Mouse (Mus musculus) heart, postnatal 36 days (tissue): ENCODE measurements around the gene Disp3. TPM values are rescaled to one million over a fixed set of nuclear protein-coding genes. Genes with fewer than 3 reads are reported as not detected.

Source experiments
- DNase-seq, 2 experiments: peaks; one replicate each; pipeline ENCODE4 v3.0.0; 2021 to 2022
- intact Hi-C: fragments of 180-260 bp; cut with DNase I; formaldehyde crosslinking; loops from one replicate; pipeline ENCODE4 v1.15.1; 2025
- total RNA-seq, 2 experiments: library from RNA; stranded (reverse); gene quantifications; 2 replicates each; pipeline ENCODE4 v1.2.3; 2021

Gene Disp3
- total RNA-seq, 2 experiments from 2014 or later = not detected

DNA sequence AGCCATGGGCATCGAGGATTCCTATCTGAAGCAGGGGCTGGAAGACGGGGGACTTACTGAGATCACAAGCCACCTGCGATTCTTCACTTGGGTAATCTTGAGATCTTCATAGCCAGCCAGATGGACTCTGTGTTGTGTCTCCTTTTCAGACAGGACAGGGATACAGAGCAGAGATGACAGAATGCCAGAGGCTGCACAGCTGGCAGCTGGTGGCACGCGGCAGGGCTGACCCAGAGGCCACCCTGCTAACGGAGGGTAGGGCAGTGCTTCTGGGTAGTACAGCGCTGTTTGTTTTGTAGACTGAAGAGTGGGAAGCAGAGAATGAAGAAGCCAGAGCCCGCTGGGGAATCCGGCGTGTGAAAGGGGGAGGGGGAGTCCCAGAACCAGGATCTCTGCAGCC is 64.8 kb downstream of the Disp3 start:
- intact Hi-C loops = no loop called here
- no peak for DNase-seq

DNA sequence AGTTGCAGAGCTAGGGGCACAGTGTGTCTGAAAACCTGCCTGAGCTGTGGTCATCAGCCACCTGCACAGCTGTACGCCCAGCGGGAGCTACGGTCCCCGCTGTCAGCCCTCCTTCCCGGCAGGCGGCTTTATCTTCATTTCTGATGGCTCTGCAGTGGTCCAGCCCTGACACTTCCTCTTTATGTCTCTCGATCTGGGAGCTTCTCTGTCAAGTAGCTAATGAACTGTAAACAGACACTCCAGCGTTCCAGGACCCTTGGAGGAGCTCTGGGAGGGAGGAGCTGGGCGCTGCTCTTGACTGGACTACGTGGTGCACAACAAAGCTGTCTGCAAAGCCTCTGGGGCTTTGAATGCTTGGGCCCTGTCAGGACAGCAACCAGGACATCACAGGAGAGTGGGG is 67.1 kb downstream of the Disp3 start:
- intact Hi-C loops = no loop called here

DNA sequence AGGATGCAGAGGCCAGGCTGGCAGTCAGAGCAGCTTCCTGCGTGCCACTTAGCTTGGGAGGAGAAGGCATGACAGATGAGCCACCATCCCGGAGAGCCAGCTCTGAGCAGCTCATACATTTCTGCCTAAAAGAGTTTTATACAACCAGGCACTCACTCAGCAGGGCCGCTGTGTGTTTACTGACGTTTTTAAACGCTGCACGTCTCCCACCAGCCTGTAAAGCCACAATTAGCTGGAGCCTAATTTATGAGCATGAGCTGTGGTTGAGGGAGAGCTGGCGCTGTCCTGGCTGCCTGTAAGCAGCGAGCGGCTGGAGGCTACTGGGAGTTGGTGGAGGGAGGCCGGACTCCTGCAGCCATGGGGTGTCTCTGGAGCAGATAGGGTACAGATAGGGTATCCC is 69.5 kb downstream of the Disp3 start:
- no peak for DNase-seq
- intact Hi-C loops = no loop called here

More for the DNA sequence above, 67.1 kb downstream of the Disp3 start:
- no peak for DNase-seq

DNA sequence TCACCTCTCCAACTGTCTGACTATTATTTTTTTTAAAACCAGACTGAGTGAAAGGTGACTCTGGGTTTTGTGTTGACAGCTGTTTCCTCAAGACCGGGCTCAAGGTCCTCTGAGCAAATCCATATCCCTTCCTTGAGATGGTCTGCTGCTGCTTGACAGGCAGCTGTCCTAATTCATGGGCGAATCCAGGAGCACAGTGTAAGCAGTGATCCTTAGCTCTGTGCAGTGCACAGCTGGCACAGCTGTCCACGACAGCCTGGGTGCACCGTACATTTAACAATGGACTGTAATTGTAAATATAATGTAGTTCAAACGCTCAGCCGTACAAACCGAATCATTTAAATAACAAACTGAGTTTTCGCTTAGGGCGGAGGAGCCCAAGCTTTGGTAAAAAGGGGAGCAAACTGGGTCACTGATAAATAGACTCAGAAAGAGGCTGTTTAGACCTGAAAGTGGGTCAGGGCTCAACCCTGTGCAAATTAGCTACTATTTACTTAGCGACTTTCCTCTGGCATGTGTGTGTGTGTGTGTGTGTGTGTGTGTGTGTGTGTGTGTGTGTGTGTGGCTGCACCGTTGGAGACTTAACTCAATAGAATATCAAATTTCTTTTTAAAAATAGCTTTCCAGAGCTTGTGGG is 72.4 kb downstream of the Disp3 start:
- intact Hi-C loops = no loop called here
- no peak for DNase-seq

DNA sequence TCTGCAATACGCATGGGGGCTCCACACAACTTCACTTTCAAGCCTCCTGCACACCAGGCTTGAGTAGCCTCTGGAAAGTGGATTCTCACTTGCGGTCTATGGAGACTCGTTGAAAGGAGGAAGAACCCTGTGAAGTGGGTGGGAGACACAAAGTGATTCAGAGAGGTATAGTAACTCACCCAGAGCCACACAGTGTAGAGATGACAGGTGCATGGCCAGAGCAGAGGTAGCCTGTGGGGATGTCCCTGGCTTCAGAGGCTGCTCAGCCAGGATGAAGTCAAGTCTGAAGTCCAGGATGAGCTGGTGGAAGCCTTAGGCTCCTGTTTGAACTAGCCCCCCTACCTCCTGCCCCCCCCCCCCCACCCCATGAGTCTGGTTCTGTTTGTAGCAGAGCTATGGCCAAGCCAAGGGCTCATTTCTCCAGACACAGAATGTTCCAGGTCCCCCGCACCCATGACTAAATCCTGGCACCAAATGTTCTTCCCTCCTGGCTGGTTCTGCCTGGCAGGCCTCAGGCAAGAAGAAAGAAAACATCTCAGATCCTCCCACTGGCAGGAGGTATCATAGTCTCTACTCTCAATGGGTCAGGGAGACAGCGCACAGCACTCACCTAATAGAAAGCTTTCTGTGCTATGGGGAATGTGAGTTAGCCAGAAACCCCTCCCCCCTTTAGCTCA is 73.2 kb downstream of the Disp3 start:
- no peak for DNase-seq
- intact Hi-C loops = no loop called here

DNA sequence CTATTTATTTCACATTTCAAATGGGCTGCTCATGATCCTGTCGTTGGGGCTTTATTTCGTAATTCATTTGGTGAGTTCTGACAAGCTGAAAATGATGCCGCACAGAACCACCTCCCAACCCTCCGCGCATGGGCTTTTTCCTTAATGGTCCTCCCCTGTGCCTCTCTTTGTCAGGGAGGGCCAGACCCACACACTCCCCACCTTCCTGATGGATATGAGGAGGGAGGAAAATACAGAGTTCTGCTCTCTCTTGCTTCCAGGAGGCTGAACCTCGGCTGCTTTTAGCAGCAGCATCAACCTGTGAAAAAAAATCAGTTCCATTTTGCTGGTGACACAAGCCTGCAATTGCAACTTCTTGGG is 82.9 kb downstream of the Disp3 start:
- intact Hi-C loops = no loop called here
- no peak for DNase-seq

DNA sequence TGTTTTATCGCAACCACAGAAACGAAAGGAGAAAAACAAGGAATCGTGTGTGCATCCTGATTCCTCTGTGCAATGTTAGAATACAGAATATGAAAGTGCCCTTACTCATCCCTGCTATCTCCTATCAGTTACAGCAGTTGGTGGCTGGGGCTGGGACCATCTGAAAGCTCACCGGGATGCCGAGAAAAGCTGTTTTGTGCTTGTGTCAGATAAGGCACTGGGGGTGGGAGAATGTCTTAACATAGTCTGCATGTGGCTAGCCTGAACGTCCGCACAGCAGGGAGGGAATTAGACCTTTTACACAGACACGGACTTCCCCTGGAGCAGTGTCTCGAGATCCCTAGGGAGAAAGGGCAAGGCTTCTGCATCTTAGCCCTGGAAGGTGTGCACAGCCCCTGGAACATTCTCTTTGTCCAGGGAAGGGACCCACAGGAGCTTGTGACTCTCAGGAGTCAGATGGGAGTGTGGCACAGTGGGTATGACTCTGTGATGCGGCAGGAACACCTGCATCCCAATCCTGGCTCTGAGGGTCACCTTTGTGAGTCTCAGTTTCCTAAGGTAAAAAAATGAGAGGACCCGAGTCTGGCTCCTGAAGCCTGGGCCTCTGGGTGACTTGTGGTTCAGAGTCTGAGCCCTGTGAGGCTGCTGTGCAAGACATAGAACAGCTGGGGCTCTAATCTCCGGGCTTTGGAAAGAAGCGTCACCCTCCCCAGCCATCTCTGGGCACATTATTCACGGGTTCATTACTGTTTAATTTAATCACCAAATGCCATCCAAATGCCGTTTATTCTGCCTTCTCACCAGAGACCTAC is 83.5 kb downstream of the Disp3 start:
- intact Hi-C loops = no loop called here
- no peak for DNase-seq

DNA sequence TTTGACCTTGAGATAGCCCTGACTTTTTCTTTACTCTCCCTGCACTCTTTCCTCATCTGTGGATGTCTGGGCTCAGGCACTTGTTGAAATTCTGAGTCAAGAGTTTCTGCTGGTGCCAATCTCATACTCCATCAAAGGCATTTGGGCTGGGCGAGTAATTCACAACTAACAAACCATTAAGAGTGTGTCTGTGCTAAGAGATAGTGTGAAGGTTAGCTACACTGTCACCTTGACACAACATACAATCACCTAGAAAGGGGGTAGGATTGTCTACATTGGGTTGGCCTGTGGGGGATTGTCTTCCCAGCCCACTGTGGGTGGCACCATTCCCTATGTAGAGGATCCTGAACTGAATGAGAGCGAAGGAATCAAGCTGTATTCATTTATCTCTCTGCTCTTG is 84.2 kb downstream of the Disp3 start:
- no peak for DNase-seq
- intact Hi-C loops = no loop called here

DNA sequence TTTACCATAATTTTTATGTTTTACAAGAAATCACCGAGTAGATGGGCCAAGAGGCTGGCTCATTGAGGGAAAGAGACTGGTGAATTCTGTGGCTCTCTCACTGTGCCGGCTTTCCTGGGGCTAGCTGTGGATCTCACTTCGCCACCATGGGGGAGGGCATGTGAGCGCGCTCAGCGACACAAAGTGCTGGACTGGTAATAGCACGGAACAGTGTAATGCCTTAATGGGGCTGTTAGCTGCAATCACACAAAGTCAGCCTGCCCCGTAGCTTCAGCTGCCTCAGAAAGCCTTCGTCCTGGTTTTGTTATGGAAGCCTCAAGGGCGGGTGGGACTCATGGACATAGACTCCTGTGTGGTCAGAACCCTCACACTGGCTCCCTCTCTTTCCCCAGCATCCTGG is 89.0 kb downstream of the Disp3 start:
- DNase-seq = no peak
- intact Hi-C loops = no loop called here

DNA sequence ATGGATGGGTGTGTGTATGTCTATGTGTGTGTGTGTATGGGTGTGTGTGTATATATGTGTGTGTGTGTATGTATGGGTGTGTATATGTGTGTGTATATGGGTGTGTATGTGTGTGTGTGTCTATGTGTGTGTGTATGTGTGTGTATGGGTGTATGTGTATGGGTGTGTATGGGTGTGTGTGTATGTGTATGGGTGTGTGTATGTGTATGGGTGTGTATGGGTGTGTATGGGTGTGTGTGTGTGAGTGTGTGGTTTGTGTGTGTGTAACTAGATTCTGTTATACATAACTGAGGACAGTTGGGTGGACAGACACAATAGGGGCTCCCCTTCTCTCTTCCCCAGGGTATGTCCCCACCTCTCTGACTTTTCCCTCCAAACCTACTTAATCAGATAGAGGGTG is 93.4 kb downstream of the Disp3 start:
- intact Hi-C loops = no loop called here
- no peak for DNase-seq

DNA sequence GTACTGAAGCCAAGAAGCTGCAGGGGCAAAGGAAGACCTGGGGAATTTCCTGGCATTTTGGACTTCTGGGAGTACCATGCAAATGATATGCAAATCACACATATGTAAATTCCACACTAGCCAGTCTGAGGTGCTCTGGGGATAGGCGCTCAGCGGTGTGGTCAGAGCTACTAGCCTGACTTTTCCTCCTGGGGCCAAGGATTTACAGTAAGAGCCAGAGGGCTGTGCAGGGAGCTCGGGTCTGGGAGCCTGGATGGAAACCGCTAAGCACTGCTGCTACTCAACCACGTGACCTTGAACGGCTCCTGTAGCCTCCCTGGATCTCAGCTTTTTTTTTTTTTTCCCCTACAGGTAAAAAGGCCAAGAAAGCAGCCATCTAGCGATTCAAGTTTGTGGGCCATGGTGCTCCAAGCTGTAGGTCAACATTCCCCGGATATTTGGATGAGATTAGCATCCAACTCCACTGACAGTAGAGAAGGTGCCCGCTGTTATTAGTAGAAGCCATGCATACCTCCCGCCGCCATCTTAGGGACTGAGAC is 95.0 kb downstream of the Disp3 start:
- no peak for DNase-seq
- intact Hi-C loops = no loop called here

Other genes starting within 250 kb of the Disp3 start
- 1 to 10 TPM; 8.0 to 9.3 TPM for gene Clcn6, start 249.1 kb downstream of the Disp3 start, total RNA-seq
- gene Mthfr, start 248.9 kb downstream of the Disp3 start, total RNA-seq = 10 to 100 TPM in 1 of 2 experiments, 1 to 10 TPM in 1; 9.2 to 13.1 TPM
- gene Agtrap, start 199.9 kb downstream of the Disp3 start, total RNA-seq = 10 to 100 TPM; 45.1 to 49.3 TPM
- 10 to 100 TPM; 10.6 to 11.9 TPM for gene Mad2l2, start 157.6 kb downstream of the Disp3 start, total RNA-seq
- under 1 TPM; 0.05 to 0.11 TPM for gene Draxin, start 157.3 kb downstream of the Disp3 start, total RNA-seq
- gene Fbxo6, start 135.8 kb downstream of the Disp3 start, total RNA-seq = 10 to 100 TPM; 38.9 to 40.3 TPM
- 10 to 100 TPM; 18.2 to 18.8 TPM for gene Fbxo44, start 127.5 kb downstream of the Disp3 start, total RNA-seq
- under 1 TPM in 1 of 2 experiments, not detected in 1; 0.19 TPM for gene Fbxo2, start 127.3 kb downstream of the Disp3 start, total RNA-seq
- gene Ubiad1, start 156.8 kb upstream of the Disp3 start, total RNA-seq = 10 to 100 TPM; 16.5 to 16.9 TPM
- gene Mtor, start 160.6 kb upstream of the Disp3 start, total RNA-seq = 10 to 100 TPM; 50.7 to 51.4 TPM
- gene Angptl7, start 212.5 kb upstream of the Disp3 start, total RNA-seq = 1 to 10 TPM; 2.8 to 4.3 TPM